Mouse (Mus musculus): ENCODE measurements at regions not wholly inside any gene's neighbourhood (a gene's known extent, or its start where the extent isn't known, plus 50 kb on each side); places are given as distances from the start of the nearest gene placed in this dataset.

DNA sequence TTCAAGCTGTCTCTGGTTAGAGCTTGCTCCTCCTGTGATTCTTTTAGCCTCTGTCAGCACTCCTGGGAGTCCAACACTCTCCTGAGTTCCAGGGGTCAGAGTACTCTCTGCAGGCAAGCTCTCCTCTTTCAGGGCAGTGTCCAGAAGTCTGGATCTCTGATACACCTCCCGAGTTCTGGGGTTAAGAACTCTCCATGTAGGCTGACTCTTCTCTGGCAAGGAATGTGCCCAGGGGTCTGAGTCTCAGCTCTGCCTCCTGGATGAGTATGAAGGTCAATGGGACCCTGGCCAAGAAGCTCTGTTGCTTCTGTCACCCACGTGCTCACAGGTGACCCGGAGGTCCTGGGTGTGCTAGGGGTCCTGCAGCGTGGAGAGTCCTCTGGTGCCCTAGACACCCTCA, 1146.2 kb upstream of the Gm38303 start:
- Histone ChIP-seq H3K4me1 (ENCODE audit: control insufficient read depth, insufficient read depth, low read length) (no peaks in the 10 kb centered on the region), H3K4me2 (ENCODE audit: low read depth, low read length) (no peak overlapping the region), H3K27me3 (replicated peaks; ENCODE audit: control insufficient read depth, insufficient read depth, low read length) (no peaks in the 10 kb centered on the region), H3K9ac (ENCODE audit: low read depth, low read length) (no peak overlapping the region), H3K9me3 (ENCODE audit: control insufficient read depth, low read length) (no peaks in the 10 kb centered on the region), H3K4me3 (ENCODE audit: low read depth, low read length) (no peak overlapping the region), H3K27ac (replicated peaks; ENCODE audit: low read depth, low read length) (no peak overlapping the region), H3K36me3 (ENCODE audit: control insufficient read depth, insufficient read depth, low read length) (no peaks in the 10 kb centered on the region)
- WGBS = 85% methylated on average over 3 of the region's 4 CpGs
- ATAC-seq (ENCODE audit: low read depth) (no peak), DNase-seq (ENCODE audit: low spot score) (no peak)

- Histone ChIP-seq H3K9me3 (ENCODE audit: control insufficient read depth, low read length) (no peaks in the 10 kb centered on the region), H3K36me3 (ENCODE audit: control insufficient read depth, insufficient read depth, low read length) (no peaks in the 10 kb centered on the region), H3K4me1 (ENCODE audit: control insufficient read depth, insufficient read depth, low read length) (no peaks in the 10 kb centered on the region), H3K4me2 (ENCODE audit: low read depth, low read length) (no peak overlapping the region), H3K27me3 (replicated peaks; ENCODE audit: control insufficient read depth, insufficient read depth, low read length) (no peaks in the 10 kb centered on the region), H3K4me3 (ENCODE audit: low read depth, low read length) (no peak overlapping the region), H3K9ac (ENCODE audit: low read depth, low read length) (no peak overlapping the region), H3K27ac (replicated peaks; ENCODE audit: low read depth, low read length) (no peak overlapping the region)
- DNase-seq (ENCODE audit: low spot score) = peak; percentile 2
- ATAC-seq (ENCODE audit: low read depth) = no peak
- 69% methylated on average over 2 of the region's 2 CpGs for WGBS
These were observed 1121.4 kb upstream of the Gm38303 start for GRCm38 (mm10) chr3:11456855-11457254.

DNA sequence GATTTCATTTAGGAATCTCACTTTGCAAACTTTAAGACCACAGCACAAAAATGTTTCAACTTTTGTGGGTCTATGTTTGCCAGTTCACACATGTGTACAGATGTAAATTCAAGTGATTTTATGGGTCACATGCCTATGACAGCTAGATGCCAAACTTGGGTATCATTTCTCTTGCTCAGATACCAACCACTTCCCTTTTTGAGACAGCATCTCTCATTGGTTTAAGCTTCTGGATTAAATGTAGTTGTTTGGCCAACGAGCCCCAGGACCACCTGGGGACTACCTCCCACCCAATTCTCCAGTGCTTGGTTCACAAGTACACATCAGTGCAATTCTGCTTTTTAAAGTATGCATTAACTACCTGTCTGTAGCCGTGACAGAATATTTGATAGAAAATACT, 1120.7 kb upstream of the Gm38303 start:
- 68% methylated on average over 2 of the region's 2 CpGs for WGBS
- H3K27me3 ChIP-seq (replicated peaks; ENCODE audit: control insufficient read depth, insufficient read depth, low read length) = no peaks in the 10 kb centered on the region
- no peaks in the 10 kb centered on the region for H3K9me3 ChIP-seq (ENCODE audit: control insufficient read depth, low read length)
- DNase-seq (ENCODE audit: low spot score) (no peak), ATAC-seq (ENCODE audit: low read depth) (no peak)
- no peak overlapping the region for H3K4me2 ChIP-seq (ENCODE audit: low read depth, low read length)
- no peak overlapping the region for H3K9ac ChIP-seq (ENCODE audit: low read depth, low read length)
- H3K36me3 ChIP-seq (ENCODE audit: control insufficient read depth, insufficient read depth, low read length) = no peaks in the 10 kb centered on the region
- H3K27ac ChIP-seq (replicated peaks; ENCODE audit: low read depth, low read length) = no peak overlapping the region
- H3K4me1 ChIP-seq (ENCODE audit: control insufficient read depth, insufficient read depth, low read length) = no peaks in the 10 kb centered on the region
- no peak overlapping the region for H3K4me3 ChIP-seq (ENCODE audit: low read depth, low read length)

Measured in embryonic facial prominence, embryonic 14.5 days (tissue).